11 mouse cellular contexts compared by ENCODE assay signal in genomic region chr3:55523735-55524477, GRCm38 (mm10). TPM values are rescaled to one million over a fixed set of nuclear protein-coding genes. Genes with fewer than 3 reads are reported as not detected.
DNase-seq lines count a peak whose midpoint lies in the region; ATAC-seq and TF ChIP-seq lines count a peak whose summit lies in the region.
"Had no signal": no experiment of that assay in that cellular context is flagged by ENCODE, and none has a peak within 500 bp of the region (broad histone marks: within the 10 kb centered on the region; RNA-seq: fewer than 3 reads in every experiment).

No protein-coding gene starts in this region.

- no peak overlapping the region for H3K9ac ChIP-seq in lung, embryonic 14.5 days
- peak overlapping the region; percentile 0; the same call in 1 of the 2 replicates for H3K9ac ChIP-seq in limb, embryonic 12.5 days (replicated peaks)
- no peak overlapping the region for H3K9ac ChIP-seq in stomach, embryonic 15.5 days

- H3K4me1 ChIP-seq in lung, embryonic 14.5 days (ENCODE audit: insufficient read depth) = no peaks in the 10 kb centered on the region; the same call in 1 of the 2 replicates
- H3K4me1 ChIP-seq in limb, embryonic 12.5 days (replicated peaks) = peaks cover 78% of the 10 kb centered on the region
- 0 out of 2 replicates have a peak, but pooled peaks cover 5% of the 10 kb centered on the region for H3K4me1 ChIP-seq in stomach, embryonic 15.5 days
- no peaks in the 10 kb centered on the region for H3K4me1 ChIP-seq in thymus, adult 2 months (replicated peaks; ENCODE audit: control insufficient read depth, insufficient read depth, low read length)

- H3K27ac ChIP-seq in lung, embryonic 14.5 days (ENCODE audit: low read depth) = no peak overlapping the region
- H3K27ac ChIP-seq in limb, embryonic 12.5 days = peak overlapping the region; percentile 91
- H3K27ac ChIP-seq in stomach, embryonic 15.5 days = no peak overlapping the region
- H3K27ac ChIP-seq in thymus, adult 2 months (ENCODE audit: control insufficient read depth, insufficient read depth, low read length) = no peak overlapping the region

- TF ChIP-seq CTCF in lung, embryonic 14.5 days (IDR thresholded peaks at IDR 0.05; ENCODE audit: low read depth) = peak; percentile 32; the same call in 1 of the 2 replicates
- TF ChIP-seq CTCF in thymus, adult 2 months (IDR thresholded peaks at IDR 0.05; ENCODE audit: borderline replicate concordance, control insufficient read depth, extremely low read depth, insufficient read depth, low read length, poor library complexity) = no peak

- no peaks in the 10 kb centered on the region for H3K27me3 ChIP-seq in lung, embryonic 14.5 days (ENCODE audit: insufficient read depth, low read length)
- no peaks in the 10 kb centered on the region for H3K27me3 ChIP-seq in limb, embryonic 12.5 days
- H3K27me3 ChIP-seq in stomach, embryonic 15.5 days (replicated peaks) = no peaks in the 10 kb centered on the region
- H3K27me3 ChIP-seq in thymus, adult 2 months (ENCODE audit: control insufficient read depth, insufficient read depth, low read length) = no peaks in the 10 kb centered on the region

- H3K36me3 ChIP-seq in lung, embryonic 14.5 days (ENCODE audit: insufficient read depth) = no peaks in the 10 kb centered on the region
- H3K36me3 ChIP-seq in limb, embryonic 12.5 days = no peaks in the 10 kb centered on the region
- no peaks in the 10 kb centered on the region for H3K36me3 ChIP-seq in stomach, embryonic 15.5 days
- H3K36me3 ChIP-seq in thymus, adult 2 months (ENCODE audit: control insufficient read depth, insufficient read depth, low read length) = no peaks in the 10 kb centered on the region

- no peaks in the 10 kb centered on the region for H3K9me3 ChIP-seq in lung, embryonic 14.5 days (ENCODE audit: low read depth, low read length)
- no peaks in the 10 kb centered on the region for H3K9me3 ChIP-seq in limb, embryonic 12.5 days
- H3K9me3 ChIP-seq in stomach, embryonic 15.5 days = no peaks in the 10 kb centered on the region

- ATAC-seq in lung, embryonic 14.5 days (ENCODE audit: insufficient read depth) = peak; percentile 65; the same call in 1 of the 2 replicates
- ATAC-seq in limb, embryonic 12.5 days (ENCODE audit: insufficient number of reproducible peaks, insufficient read depth, low FRiP score, low TSS enrichment, low read depth) = no peak
- ATAC-seq in stomach, embryonic 15.5 days (ENCODE audit: insufficient read depth, low FRiP score, low read depth) = no peak

- H3K4me3 ChIP-seq in lung, embryonic 14.5 days (ENCODE audit: low read depth, low read length) = no peak overlapping the region
- H3K4me3 ChIP-seq in limb, embryonic 12.5 days (replicated peaks) = no peak overlapping the region
- H3K4me3 ChIP-seq in stomach, embryonic 15.5 days (replicated peaks) = no peak overlapping the region
- no peak overlapping the region for H3K4me3 ChIP-seq in thymus, adult 2 months (ENCODE audit: control insufficient read depth, insufficient read depth, low read length)

- TF ChIP-seq POLR2A in thymus, adult 2 months (IDR thresholded peaks at IDR 0.05; ENCODE audit: control insufficient read depth, extremely low read depth, insufficient read depth, low read length, poor library complexity) = no peak

- WGBS in lung, embryonic 14.5 days = 23% methylated on average over 16 of the region's 16 CpGs
- WGBS in limb, embryonic 12.5 days = 19% methylated on average over 16 of the region's 16 CpGs
- 35% methylated on average over 16 of the region's 16 CpGs for WGBS in stomach, embryonic 15.5 days
- WGBS in thymus, adult 2 months = 89% methylated on average over 16 of the region's 16 CpGs

- DNase-seq in cerebellum, adult 11 months = peak; percentile 30
- DNase-seq in cerebellum, adult 11-12 months = no peak
- peak; percentile 74 for DNase-seq in lung, embryonic 14.5 days
- DNase-seq in lung, postnatal 10 days = no peak
- no peak for DNase-seq in adrenal gland, adult 18-20 months (ENCODE audit: low spot score in 2 of 2)
- DNase-seq in thymus, adult 2 months = no peak

- H3K4me2 ChIP-seq in lung, embryonic 14.5 days = peak overlapping the region; percentile 44
- peak overlapping the region; percentile 19 for H3K4me2 ChIP-seq in limb, embryonic 12.5 days
- 0 out of 2 replicates have a peak overlapping the region, but pooled peaks have one; percentile 17 for H3K4me2 ChIP-seq in stomach, embryonic 15.5 days

RNA-seq across cellular contexts. Expression of gene Gm21954, which starts 51.9 kb away (rescaled TPM):
- not detected in 2 replicates for polyA plus RNA-seq in lung, embryonic 14.5 days (2014; fragmentation: Nextera tagmentation; extraction: Ambion mirVana)
- not detected in 2 replicates for polyA plus RNA-seq in limb, embryonic 12.5 days (2016; fragmentation: Nextera tagmentation; extraction: Ambion mirVana)
- polyA plus RNA-seq in stomach, embryonic 15.5 days (2015; fragmentation: Nextera tagmentation; extraction: Ambion mirVana) = not detected in 2 replicates
- total RNA-seq in adrenal gland, adult 18-20 months (2021) = not detected
- not detected in 2 replicates for polyA plus RNA-seq in thymus, adult 2 months (2012; rRNA removed)
- total RNA-seq: heart, postnatal 14 days had no signal
- polyA plus RNA-seq: embryonic facial prominence, embryonic 11.5 days; liver, embryonic 16.5 days had no signal

Comparison
In these comparisons a context has a peak if more than half of its experiments do, and no peak if none do; other contexts are left out.
1. DNase-seq: peak in cerebellum, adult 11 months (single experiment) and lung, embryonic 14.5 days (single experiment); none in cerebellum, adult 11-12 months (single experiment), lung, postnatal 10 days (single experiment), adrenal gland, adult 18-20 months (0 of 2) and thymus, adult 2 months (single experiment).
2. Peak in every context shown above with its lines, with median percentiles within 50 percentile points of each other: H3K4me2 ChIP-seq.